Mouse (Mus musculus): Measurements from ENCODE around the gene Dgkh.

Dgkh gene

DNA sequence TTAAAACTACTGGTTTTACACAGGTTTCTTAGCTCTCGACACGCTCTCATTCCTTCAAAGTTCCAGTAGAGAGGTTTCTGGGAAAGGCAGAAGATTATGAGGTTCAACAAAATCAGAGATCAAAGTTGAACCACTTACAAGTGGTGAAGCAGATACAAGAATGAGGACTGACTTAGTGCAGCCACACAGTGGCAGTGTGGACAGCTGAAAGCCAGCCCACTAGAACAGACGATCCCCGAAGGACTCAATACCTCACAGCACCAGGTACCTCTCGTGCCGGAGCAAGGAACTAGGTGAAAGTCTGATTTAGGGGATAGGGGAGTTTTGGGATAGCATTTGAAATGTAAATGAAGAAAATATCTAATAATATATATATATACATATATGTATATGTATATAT, 56.1 kb downstream of the Dgkh start:
- DNase-seq (ENCODE audit: low read depth, low spot score): peak; percentile 27

DNA sequence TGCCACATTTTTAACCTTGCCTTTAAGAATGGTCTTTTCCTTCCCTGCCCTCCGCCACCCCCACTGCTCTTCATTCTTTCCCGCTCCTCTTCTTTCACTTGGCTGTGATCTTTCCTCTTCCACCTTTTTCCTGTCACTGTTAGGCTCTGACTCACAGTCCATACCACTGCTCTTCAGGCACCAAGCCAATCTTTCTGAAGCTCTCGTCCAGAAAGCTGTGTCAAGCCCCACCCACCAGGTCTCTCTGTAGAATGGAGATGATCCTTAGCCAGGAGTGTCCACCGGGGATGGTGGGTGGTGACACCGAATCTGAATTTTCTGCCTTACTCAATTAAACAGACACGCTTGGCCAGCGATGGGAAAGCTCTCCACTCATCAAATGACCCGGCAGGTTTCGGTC, 58.0 kb downstream of the Dgkh start:
- DNase-seq (ENCODE audit: low read depth, low spot score): no peak

DNA sequence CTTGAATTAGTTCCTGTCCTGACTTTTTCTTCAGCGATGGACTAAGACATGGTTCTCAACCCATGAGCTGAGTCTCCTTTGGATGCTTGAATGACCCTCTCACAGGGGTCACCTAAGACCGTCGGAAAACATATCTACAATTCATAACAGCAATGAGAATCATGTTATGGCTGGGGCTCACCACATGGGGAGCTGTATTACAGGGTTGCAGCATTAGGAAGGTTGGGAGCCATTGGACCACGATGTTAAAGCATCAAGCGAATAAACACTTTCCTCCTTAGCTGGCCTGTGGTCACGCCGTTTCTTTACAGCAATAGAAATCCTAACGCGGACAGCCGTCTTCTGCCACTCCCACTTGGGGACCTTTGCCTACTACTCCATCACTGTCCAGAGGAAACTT, 62.6 kb downstream of the Dgkh start:
- no peak for DNase-seq (ENCODE audit: low read depth, low spot score)

DNA sequence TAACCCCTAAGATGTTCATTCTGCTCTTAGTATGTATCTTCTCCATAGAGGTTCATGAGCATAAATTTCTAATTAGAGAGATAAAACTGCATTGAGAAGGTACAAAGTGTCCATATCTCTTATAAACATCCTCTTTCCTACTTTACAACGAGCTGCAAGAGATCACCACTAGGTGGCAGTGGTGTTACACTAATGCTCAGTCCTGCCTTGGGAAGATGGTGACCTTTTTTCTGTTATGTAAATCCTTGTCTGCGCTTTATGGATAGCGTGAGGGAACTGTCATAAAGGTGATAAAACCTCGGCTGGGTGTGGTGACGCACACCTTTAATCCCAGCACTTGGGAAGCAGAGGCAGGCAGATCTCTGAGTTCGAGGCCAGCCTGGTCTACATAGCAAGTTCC, 64.3 kb downstream of the Dgkh start:
- peak; percentile 86 for DNase-seq (ENCODE audit: low read depth, low spot score)

DNA sequence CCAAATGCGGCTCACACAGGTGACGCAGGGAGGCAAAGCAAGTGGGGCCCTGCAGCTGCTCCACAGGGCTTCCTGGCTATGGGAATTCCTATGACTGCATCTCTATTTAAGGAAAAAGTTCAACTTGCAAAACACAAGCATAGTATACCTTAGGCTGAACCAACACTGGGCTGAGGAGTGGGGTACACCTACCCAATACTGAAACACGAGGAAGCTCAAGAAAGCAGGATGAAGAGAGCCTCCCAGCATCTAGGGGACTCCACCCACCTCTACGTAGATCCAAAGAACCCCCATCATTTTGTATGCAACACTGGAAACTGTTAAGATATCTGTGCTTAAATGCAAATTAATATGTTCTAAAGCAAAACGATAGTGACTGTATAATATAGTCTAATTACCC, 64.8 kb downstream of the Dgkh start:
- DNase-seq (ENCODE audit: low read depth, low spot score): no peak

DNA sequence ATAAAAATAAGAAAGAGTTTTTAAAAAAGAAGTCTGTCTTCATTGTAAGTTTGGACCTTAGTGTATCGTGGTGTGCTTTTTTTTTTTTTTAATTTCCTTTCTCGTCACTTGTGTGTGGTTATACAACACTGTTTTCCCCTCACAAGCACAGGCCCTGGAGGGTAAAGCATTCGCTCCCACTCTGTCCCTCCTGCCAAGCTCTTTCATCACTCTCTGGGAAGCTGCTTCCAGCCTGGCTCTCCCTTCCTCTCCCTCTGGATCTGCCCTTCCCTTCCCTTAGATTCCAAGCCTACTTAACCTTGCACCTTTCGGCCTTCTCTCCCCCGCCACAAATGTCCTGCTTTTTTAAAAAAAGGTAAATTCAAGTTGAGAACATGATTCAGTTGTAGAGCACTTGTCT, 69.9 kb downstream of the Dgkh start:
- DNase-seq (ENCODE audit: low read depth, low spot score): no peak

DNA sequence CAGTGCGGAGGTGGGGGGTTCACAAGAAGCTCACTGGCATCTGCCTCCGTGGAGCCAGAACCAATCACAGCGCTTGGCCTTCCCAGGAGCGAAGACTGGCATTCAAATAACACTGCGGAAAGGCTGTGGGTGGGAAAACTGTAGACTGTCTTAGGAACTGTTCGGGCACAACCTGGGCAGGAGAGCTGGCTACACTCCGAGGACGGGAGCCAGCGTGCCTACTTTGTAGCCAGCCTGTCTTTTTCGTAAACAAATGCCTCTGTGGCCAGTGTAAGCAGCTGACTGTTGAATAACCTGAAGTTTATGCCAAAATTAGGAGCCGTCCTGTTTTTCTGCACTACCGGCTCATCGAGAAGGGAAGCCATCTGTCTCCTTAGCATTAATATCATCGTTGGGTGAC, 71.1 kb downstream of the Dgkh start:
- DNase-seq (ENCODE audit: low read depth, low spot score): no peak

DNA sequence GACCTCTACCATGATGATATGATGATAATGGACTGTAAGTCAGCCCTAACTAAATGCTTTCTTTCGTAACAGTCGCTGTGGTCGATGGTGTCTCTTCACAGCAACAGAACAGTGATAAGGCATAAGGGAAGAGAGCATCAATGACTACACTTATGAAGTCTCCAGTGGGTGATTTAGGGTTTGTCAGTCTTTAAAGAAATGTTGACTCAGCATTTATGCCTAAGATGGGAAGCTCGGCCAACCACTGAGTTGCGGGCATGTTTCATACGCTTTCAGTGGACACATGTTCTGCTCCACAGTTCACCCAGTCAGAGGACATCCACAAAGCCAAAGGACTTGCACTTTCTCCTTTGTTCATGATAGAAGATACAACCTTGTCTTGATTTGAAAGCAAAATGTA, 73.9 kb downstream of the Dgkh start:
- no peak for DNase-seq (ENCODE audit: low read depth, low spot score)

DNA sequence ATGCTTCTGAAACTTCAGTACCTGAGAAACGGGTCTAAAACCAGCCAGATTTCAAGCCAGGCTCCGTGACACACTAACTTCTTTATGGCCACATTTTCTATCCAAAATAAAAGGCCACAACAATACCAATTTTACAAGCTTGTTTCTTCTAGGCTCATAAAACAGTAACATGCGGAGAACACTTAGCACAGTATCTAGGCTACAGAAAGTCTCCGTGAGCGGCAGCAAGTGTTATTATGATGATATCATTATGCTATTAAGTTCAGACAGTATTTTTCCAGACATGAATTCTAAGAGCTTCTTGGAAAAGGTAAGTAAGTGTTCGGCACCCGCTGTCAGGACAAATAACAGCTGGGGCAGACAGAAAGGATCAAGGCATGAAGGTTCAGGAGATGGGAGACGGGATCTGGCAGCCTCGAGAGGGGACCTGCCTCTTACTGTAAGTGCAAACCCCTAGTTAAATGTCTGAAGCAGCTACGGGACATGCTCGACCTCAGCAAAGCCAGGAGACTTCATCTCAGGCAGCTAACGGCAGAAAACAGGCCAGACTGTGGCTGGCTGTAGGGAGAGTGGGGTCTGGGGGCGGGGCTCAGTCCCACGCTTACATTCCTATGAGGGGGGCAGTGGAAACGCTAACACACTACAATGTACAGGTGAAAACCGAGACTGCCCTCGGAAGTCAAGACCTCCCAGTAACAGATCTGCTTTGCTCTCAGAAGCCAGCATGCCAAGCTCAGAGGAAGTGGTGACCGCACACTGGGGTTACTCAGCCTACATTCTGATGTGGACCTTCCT, 75.5 kb downstream of the Dgkh start:
- no peak for DNase-seq (ENCODE audit: low read depth, low spot score)

DNA sequence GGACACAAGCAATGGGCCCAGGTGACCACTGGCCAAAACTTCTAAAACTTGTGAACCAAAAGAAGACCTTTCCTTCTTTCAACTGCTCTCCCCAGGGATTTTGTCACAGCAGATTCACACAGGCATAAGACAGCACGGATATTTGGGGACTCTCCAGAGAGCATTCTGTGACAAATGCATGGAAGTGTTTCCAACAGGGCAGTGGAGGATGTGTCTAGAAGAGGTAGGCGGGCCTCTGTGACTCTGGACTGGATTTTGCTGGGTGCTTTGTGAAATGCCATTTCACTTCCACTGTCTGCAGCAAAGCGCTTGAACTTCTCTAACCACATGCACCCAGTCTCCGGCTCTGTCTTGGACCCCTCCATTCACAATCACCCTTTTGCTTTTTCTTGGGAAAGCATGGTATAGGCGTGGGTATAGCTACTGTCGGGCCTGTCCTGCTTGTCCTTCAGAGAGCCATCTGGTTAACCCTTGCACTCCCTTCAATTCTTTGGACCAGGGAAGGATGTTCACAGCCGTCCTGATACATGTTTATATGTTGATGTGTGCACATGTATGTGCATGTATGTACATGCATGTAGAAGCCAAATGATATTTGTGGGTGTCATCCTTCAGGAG, 77.5 kb downstream of the Dgkh start:
- no peak for DNase-seq (ENCODE audit: low read depth, low spot score)

DNA sequence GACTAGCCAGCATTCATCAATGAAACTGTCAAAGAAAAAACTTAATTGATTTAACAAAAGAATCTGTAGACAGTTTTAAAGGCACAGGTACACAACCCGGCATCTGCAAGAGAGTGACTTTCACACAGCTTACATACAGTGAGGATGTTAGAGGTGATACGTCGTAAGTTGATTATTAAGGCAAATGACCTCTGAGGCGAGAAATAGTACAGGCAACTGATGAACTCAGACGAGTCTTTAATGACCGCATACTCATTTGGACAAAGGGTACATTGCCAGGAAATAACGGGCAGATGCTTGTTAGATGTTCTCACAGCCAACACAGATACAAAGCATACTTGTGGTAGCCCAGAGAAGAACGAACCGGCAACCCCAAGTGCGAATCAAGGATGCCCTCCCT, 78.4 kb downstream of the Dgkh start:
- DNase-seq (ENCODE audit: low read depth, low spot score): no peak

DNA sequence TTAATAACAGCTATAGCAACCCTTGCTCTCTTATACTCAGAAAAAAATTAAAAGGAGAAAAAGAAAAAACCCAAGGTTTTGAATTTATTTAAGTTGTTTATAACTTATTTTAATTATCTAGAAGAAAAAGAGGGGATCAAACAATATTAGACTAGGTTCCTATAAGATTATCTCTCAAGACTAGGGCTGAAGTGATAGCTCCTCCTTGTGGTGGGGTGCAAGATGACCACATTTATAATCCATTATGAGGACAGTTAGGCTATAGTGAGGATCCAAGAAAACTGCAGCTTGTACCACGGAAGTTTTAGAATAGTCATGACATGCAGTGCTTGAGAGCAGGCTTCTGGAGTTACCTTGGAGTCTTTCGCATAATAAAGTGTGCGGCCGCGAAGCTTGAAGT, 79.2 kb downstream of the Dgkh start:
- no peak for DNase-seq (ENCODE audit: low read depth, low spot score)

DNA sequence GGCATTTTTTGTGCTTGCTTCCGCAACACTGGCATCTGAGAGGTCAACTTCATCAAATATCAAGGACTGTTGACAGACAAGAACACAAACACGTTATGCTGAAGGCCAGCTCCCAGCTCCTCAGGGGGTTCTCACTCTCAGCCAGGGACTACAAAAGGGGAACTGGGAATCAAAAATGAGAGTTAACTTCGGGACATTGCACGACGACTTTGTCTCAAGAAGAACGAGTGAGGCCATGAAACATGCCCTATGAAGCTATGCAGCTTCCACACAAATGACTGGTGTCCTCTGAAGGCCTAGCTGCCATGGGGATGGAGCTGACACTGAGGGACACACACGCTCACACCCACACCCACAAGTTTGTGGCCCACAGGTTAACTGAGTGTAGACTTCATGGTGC, 80.9 kb downstream of the Dgkh start:
- no peak for DNase-seq (ENCODE audit: low read depth, low spot score)

DNA sequence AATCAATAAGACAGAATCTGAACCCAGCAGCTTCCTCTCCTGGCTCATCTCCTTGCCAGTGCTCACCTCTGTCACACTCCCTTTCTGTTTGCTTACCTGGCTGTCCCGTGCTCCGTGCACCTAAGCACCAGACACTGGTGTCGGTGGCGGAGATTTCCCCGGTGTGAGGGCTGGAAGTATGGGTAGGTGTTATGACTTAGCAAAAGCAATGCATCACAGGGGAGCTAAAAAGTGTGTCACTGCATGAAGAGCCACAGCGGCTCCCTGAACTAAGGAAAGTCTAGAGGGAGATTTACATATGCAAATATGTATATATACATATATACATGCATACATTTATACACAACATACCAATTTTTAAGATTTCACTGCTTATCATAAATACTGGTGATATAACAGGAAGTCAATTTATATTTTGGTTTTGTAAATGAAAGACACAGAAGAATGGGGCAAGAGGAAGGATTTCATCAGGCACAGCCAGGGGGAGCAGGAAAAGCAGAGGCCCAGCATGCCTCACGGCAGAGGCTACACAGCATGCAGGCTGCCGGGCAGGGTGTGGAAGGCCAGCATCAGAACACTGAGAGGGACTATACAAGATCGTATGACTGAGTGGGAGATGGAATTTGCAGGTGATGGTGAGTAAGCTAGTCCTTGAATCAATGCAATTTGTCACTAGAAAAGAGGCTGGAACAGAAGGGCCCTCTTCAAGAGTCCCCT, 82.0 kb downstream of the Dgkh start:
- no peak for DNase-seq (ENCODE audit: low read depth, low spot score)

DNA sequence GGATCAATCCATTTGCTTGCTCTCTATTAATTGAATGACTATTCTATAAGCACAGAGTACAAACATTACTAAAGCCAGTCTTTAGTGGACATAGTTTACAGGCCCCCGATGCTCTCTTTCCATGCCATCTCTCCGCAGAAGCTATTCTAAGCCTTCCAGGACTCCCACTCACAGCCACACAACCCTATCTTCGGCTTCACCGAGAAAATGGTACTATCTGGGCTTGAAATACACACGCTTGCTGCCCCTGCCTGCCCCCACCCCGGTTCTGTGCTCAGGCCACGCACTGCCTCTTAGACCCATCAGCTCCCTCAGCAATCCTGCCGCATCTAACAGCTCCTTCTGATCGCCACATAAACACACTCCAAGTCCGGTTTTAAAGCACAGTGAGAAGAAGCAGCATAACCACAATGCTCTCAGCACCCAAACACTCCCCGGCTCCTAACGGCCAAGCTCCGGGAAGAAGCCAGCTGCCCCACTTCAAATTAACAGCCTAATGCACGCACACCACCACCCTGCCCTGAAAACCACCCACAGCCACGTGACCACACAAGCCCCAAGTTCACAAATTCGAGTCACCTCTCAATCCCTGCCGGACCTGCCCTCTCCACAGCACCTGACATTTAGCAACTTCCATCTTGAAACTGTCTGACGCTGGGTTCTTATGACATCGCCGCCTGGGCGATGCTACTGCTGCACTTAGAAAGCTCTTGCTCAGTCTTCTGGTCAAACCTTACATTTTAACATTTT, 82.9 kb downstream of the Dgkh start:
- no peak for DNase-seq (ENCODE audit: low read depth, low spot score)

DNA sequence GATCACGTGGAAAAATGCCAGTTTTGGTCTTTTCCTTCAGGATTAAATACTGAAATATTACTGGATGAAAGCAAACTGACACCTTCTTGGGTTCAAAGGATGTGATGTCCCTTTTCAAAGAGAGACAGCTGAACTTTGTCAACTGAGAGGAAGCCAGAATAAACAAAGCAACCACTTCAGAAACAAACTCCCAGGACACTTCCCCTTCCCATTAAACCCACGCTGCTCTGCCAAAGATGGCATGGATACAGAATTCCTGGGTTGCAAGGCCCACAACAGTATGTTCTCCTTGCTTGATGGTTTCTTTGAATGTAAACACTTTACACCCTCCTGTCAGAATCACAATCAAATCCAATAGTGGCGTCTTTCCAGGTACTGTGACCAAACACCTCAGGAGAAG, 87.0 kb downstream of the Dgkh start:
- DNase-seq (ENCODE audit: low read depth, low spot score): no peak

DNA sequence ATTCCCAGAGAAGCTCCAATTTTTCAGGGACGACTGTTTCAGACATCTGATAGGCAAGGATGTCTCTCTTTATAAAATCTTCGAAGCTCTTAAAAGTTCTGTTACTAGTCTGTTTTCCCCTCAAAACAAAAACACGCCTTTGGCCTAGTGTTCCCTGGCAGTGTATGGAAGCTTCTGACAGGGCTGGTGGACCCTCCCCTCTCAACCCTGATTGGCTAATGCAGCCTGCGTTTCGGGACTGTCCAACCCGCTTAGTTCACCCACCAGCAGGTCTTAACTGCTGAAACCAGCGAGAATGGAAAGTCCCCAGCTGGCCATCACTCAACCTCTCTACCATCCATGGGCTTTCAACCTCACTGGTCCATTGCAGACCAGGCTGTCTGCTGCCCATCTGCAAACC, 91.3 kb downstream of the Dgkh start:
- DNase-seq (ENCODE audit: low read depth, low spot score): no peak

DNA sequence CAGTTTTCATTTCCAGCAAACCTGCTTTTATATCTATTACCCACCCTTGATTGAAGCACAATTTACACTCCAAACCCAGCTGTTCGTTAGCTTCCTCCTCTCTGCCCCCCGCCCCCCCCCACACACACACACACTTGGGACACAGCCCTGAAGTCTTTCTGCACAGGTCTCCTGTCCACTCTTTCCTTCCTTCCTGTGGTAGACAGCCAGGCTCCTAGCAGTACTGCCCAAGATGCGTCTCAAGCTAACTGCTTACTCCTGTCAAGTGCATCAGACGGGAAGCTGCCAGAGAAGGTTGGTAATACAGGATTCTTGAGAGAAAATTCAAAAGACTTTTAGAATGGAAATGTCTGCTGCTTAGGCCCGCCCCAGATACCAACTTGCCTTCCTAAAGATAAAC, 92.9 kb downstream of the Dgkh start:
- no peak for DNase-seq (ENCODE audit: low read depth, low spot score)

DNA sequence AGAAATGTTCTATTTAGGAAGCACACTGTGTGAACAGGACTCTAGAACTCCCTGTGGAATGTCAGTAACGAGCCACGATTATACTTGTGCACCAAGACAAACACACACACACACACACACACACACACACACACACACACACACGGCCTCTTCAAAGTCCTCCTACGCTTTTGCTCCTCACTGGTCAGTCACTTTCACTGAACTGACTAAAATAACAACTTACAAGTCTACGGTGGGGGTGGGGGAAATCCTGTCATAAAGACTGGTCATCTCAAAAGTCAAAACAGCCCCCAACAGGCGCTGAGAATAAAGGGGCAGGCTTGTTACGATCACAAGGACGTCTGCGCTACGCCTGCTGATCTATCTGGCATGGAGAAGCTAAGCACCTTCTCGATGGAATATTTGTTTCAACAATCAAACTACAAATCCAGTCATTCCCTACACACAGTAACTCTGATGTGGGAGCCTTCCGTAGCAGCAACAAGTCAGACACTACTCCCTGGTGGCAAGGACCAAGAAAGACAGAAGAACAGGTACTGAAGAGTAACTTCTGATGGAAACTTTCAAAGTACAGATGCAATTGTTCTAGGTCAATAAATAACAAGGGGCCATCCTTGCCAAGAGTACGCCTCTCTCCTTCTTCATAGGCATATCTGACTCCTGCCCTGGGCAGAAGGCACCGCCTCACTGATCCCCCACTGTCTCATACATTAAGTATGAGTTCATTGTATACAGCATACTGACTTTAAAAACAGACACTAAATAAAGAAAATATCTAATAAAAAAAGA, 96.8 kb downstream of the Dgkh start:
- DNase-seq (ENCODE audit: low read depth, low spot score): no peak

DNA sequence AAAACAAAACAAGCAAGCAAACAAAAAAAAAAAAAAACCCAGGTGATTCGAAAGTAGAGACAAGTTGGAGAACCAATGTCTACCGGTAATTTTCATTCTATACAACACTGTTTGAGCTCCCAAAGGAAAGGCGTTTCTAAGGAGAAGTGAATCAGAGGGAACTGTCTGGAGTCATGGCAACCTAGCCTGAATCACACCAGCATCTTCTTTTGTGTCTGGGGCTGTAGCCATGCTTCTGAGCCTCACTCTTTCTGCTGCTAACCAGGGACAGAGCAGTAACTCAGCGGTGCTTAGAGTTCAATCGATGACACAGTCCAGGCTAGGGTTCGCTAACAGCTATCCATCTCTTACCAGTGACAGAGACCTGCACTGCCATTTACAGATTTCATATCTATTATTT, 99.8 kb downstream of the Dgkh start:
- DNase-seq (ENCODE audit: low read depth, low spot score): no peak

Data from ES-CJ7 (cell line).